Mouse (Mus musculus) neural tube, embryonic 12.5 days (tissue): Measurements from ENCODE around the gene Dlgap4. TPM values are rescaled to one million over a fixed set of nuclear protein-coding genes. Genes with fewer than 3 reads are reported as not detected.

ENCODE experiments used
- ATAC-seq: fragments of 200-750 bp; cut with Nextera tagmentation; 2 replicates; pipeline ENCODE4 v1.8.0; 2017; ENCODE audit warnings: low read depth, mild to moderate bottlenecking, moderate TSS enrichment, moderate library complexity; ENCODE audit not compliant: low FRiP score
- H3K27ac ChIP-seq: fragments of 300-500 bp; sonication (generic); 2 replicates; pipeline ENCODE4 v1.5.1; 2016
- H3K27me3 ChIP-seq: fragments of 300-500 bp; sonication (generic); replicated peaks from 2 replicates; pipeline ENCODE4 v1.6.1; 2016; ENCODE audit warnings: mild to moderate bottlenecking
- H3K36me3 ChIP-seq: fragments of 300-500 bp; sonication (generic); 2 replicates; pipeline ENCODE4 v1.6.1; 2016; ENCODE audit warnings: mild to moderate bottlenecking
- H3K4me1 ChIP-seq: fragments of 300-500 bp; sonication (generic); 2 replicates; pipeline ENCODE4 v1.6.1; 2016
- H3K4me2 ChIP-seq: fragments of 300-500 bp; sonication (generic); replicated peaks from 2 replicates; pipeline ENCODE4 v1.6.1; 2016; ENCODE audit warnings: mild to moderate bottlenecking
- H3K4me3 ChIP-seq: fragments of 300-500 bp; sonication (generic); 2 replicates; pipeline ENCODE4 v1.5.1; 2016
- H3K9ac ChIP-seq: fragments of 300-500 bp; sonication (generic); 2 replicates; pipeline ENCODE4 v1.6.1; 2016; ENCODE audit warnings: mild to moderate bottlenecking
- H3K9me3 ChIP-seq: fragments of 300-500 bp; sonication (generic); 2 replicates; pipeline ENCODE4 v1.6.1; 2016; ENCODE audit warnings: mild to moderate bottlenecking
- WGBS: fragments of 180-500 bp; shearing (Covaris S2); methylation state at CpG from one replicate; pipeline ENCODE4 v1.1.7; 2016; 5-methylcytosine and 5-hydroxymethylcytosine counted together
- polyA plus RNA-seq: library from polyadenylated mRNA; unstranded; fragments of >200 nt; fragmentation: Nextera tagmentation; extraction: Ambion mirVana; gene quantifications from 2 replicates; pipeline ENCODE4 v1.2.1, GENCODE M21; 2016

The Dlgap4 gene
- polyA plus RNA-seq, 1 experiment from 2014 or later, result 197 TPM

- H3K4me1 ChIP-seq, result no peaks in the 10 kb centered on the region
- H3K27ac ChIP-seq, result no peak overlapping the region
- H3K9ac ChIP-seq, result no peak overlapping the region
- H3K36me3 ChIP-seq, result peaks cover 80% of the 10 kb centered on the region
- no peak overlapping the region for H3K4me2 ChIP-seq
- ATAC-seq, result no peak; the same call in 1 of the 2 replicates
- no peak overlapping the region for H3K4me3 ChIP-seq
- H3K9me3 ChIP-seq, result peaks cover 10% of the 10 kb centered on the region; the same call in 1 of the 2 replicates
- WGBS, result 95% methylated on average over 17 of the region's 17 CpGs
- no peaks in the 10 kb centered on the region for H3K27me3 ChIP-seq
These were observed 148.2 kb downstream of the Dlgap4 start for GRCm38 (mm10) chr2:156761521-156762278.

GRCm38 (mm10) chr2:156762499-156762898 is 149.0 kb downstream of the Dlgap4 start:
- Histone ChIP-seq H3K4me3 (no peak overlapping the region), H3K4me1 (no peaks in the 10 kb centered on the region), H3K27ac (0 out of 2 replicates have a peak overlapping the region, but pooled peaks have one; percentile 38), H3K9ac (no peak overlapping the region), H3K36me3 (peaks cover 72% of the 10 kb centered on the region), H3K4me2 (no peak overlapping the region), H3K27me3 (no peaks in the 10 kb centered on the region), H3K9me3 (peaks cover 9% of the 10 kb centered on the region; the same call in 1 of the 2 replicates)
- WGBS, result 74% methylated on average over 21 of the region's 21 CpGs
- ATAC-seq, result no peak

GRCm38 (mm10) chr2:156763101-156763500 is 149.6 kb downstream of the Dlgap4 start:
- Histone ChIP-seq H3K4me3 (no peak overlapping the region), H3K36me3 (peaks cover 66% of the 10 kb centered on the region), H3K27me3 (no peaks in the 10 kb centered on the region), H3K4me1 (no peaks in the 10 kb centered on the region), H3K4me2 (no peak overlapping the region), H3K9ac (no peak overlapping the region), H3K27ac (no peak overlapping the region), H3K9me3 (peaks cover 3% of the 10 kb centered on the region; the same call in 1 of the 2 replicates)
- ATAC-seq, result no peak
- 88% methylated on average over 11 of the region's 11 CpGs for WGBS

- H3K36me3 ChIP-seq, result peaks cover 57% of the 10 kb centered on the region
These were observed 150.5 kb downstream of the Dlgap4 start for GRCm38 (mm10) chr2:156764022-156764421.

GRCm38 (mm10) chr2:156764747-156765146 is 151.2 kb downstream of the Dlgap4 start:
- H3K9ac ChIP-seq, result no peak overlapping the region
- H3K4me2 ChIP-seq, result no peak overlapping the region
- no peaks in the 10 kb centered on the region for H3K27me3 ChIP-seq
- no peak for ATAC-seq
- H3K4me3 ChIP-seq, result no peak overlapping the region
- H3K27ac ChIP-seq, result no peak overlapping the region
- WGBS, result 78% methylated on average over 4 of the region's 4 CpGs
- peaks cover 50% of the 10 kb centered on the region for H3K36me3 ChIP-seq
- no peaks in the 10 kb centered on the region for H3K9me3 ChIP-seq
- H3K4me1 ChIP-seq, result no peaks in the 10 kb centered on the region

More at GRCm38 (mm10) chr2:156764022-156764421, 150.5 kb downstream of the Dlgap4 start:
- Histone ChIP-seq H3K4me3 (no peak overlapping the region), H3K4me2 (no peak overlapping the region), H3K4me1 (no peaks in the 10 kb centered on the region), H3K27ac (no peak overlapping the region), H3K27me3 (no peaks in the 10 kb centered on the region), H3K9me3 (no peaks in the 10 kb centered on the region), H3K9ac (no peak overlapping the region)
- ATAC-seq, result no peak
- WGBS, result 97% methylated on average over 10 of the region's 10 CpGs

- H3K36me3 ChIP-seq, result peaks cover 42% of the 10 kb centered on the region
- H3K4me1 ChIP-seq, result no peaks in the 10 kb centered on the region
- H3K4me2 ChIP-seq, result no peak overlapping the region
- H3K27ac ChIP-seq, result no peak overlapping the region
- H3K27me3 ChIP-seq, result no peaks in the 10 kb centered on the region
- no peaks in the 10 kb centered on the region for H3K9me3 ChIP-seq
- H3K9ac ChIP-seq, result no peak overlapping the region
- no peak for ATAC-seq
- no peak overlapping the region for H3K4me3 ChIP-seq
- WGBS, result 90% methylated on average over 8 of the region's 8 CpGs
These were observed 152.1 kb downstream of the Dlgap4 start for GRCm38 (mm10) chr2:156765593-156765992.

- Histone ChIP-seq H3K27ac (no peak overlapping the region), H3K36me3 (peaks cover 33% of the 10 kb centered on the region), H3K4me3 (no peak overlapping the region), H3K4me1 (no peaks in the 10 kb centered on the region), H3K4me2 (no peak overlapping the region), H3K9ac (no peak overlapping the region), H3K9me3 (no peaks in the 10 kb centered on the region), H3K27me3 (no peaks in the 10 kb centered on the region)
- WGBS, result 88% methylated on average over 10 of the region's 10 CpGs
- ATAC-seq, result no peak
These were observed 152.9 kb downstream of the Dlgap4 start for GRCm38 (mm10) chr2:156766227-156767019.

- Histone ChIP-seq H3K9ac (no peak overlapping the region), H3K4me1 (no peaks in the 10 kb centered on the region), H3K9me3 (no peaks in the 10 kb centered on the region), H3K27me3 (no peaks in the 10 kb centered on the region), H3K36me3 (peaks cover 26% of the 10 kb centered on the region), H3K4me3 (no peak overlapping the region), H3K27ac (no peak overlapping the region), H3K4me2 (no peak overlapping the region)
- WGBS, result 81% methylated on average over 5 of the region's 5 CpGs
- no peak for ATAC-seq
These were observed 153.6 kb downstream of the Dlgap4 start for GRCm38 (mm10) chr2:156767108-156767507.

- no peaks in the 10 kb centered on the region for H3K9me3 ChIP-seq
- ATAC-seq, result no peak
- peaks cover under 1% of the 10 kb centered on the region; the same call in 1 of the 2 replicates for H3K4me1 ChIP-seq
- H3K9ac ChIP-seq, result no peak overlapping the region
- no peak overlapping the region for H3K27ac ChIP-seq
- H3K4me3 ChIP-seq, result no peak overlapping the region
- H3K27me3 ChIP-seq, result no peaks in the 10 kb centered on the region
- peaks cover 6% of the 10 kb centered on the region; the same call in 1 of the 2 replicates for H3K36me3 ChIP-seq
- 86% methylated on average over 12 of the region's 12 CpGs for WGBS
- no peak overlapping the region for H3K4me2 ChIP-seq
These were observed 155.8 kb downstream of the Dlgap4 start for GRCm38 (mm10) chr2:156769274-156769673.

GRCm38 (mm10) chr2:156773470-156773869 is 160.0 kb downstream of the Dlgap4 start:
- Histone ChIP-seq H3K4me2 (no peak overlapping the region), H3K36me3 (no peaks in the 10 kb centered on the region), H3K27me3 (no peaks in the 10 kb centered on the region; the same call in none of the 2 replicates)

GRCm38 (mm10) chr2:156774035-156774737 is 160.7 kb downstream of the Dlgap4 start:
- Histone ChIP-seq H3K9me3 (no peaks in the 10 kb centered on the region), H3K27me3 (no peaks in the 10 kb centered on the region; the same call in none of the 2 replicates), H3K9ac (no peak overlapping the region), H3K4me2 (peak overlapping the region; percentile 80), H3K36me3 (no peaks in the 10 kb centered on the region), H3K27ac (no peak overlapping the region), H3K4me1 (peaks cover 24% of the 10 kb centered on the region), H3K4me3 (no peak overlapping the region; the same call in 1 of the 2 replicates)
- 71% methylated on average over 13 of the region's 13 CpGs for WGBS
- ATAC-seq, result no peak

More at GRCm38 (mm10) chr2:156773470-156773869, 160.0 kb downstream of the Dlgap4 start:
- H3K4me3 ChIP-seq, result no peak overlapping the region
- no peaks in the 10 kb centered on the region for H3K9me3 ChIP-seq
- H3K9ac ChIP-seq, result no peak overlapping the region
- H3K4me1 ChIP-seq, result peaks cover 24% of the 10 kb centered on the region
- H3K27ac ChIP-seq, result no peak overlapping the region
- no peak for ATAC-seq
